Comparison of ENCODE assay signal across 12 mouse cellular contexts in genomic region chr14:28410789-28411225, GRCm38 (mm10).
A peak's percentile ranks its signal among the peaks of the same experiment; 100 is the strongest.
DNase-seq lines count a peak whose midpoint lies in the region; ATAC-seq and TF ChIP-seq lines count a peak whose summit lies in the region.
"Had no signal": no experiment of that assay in that cellular context is flagged by ENCODE, and none has a peak within 500 bp of the region (broad histone marks: within the 10 kb centered on the region; RNA-seq: fewer than 3 reads in every experiment).

No protein-coding gene starts in this region.

- H3K4me3 ChIP-seq in embryonic facial prominence, embryonic 13.5 days = no peak overlapping the region
- H3K4me3 ChIP-seq in embryonic facial prominence, embryonic 10.5 days = no peak overlapping the region
- no peak overlapping the region for H3K4me3 ChIP-seq in kidney, embryonic 15.5 days (replicated peaks)
- no peak overlapping the region for H3K4me3 ChIP-seq in kidney, adult 2 months (ENCODE audit: insufficient read depth, low read depth, low read length)
- H3K4me3 ChIP-seq in limb, embryonic 14.5 days (replicated peaks; ENCODE audit: low read length) = no peak overlapping the region

- no peaks in the 10 kb centered on the region for H3K9me3 ChIP-seq in embryonic facial prominence, embryonic 13.5 days
- no peaks in the 10 kb centered on the region for H3K9me3 ChIP-seq in embryonic facial prominence, embryonic 10.5 days
- H3K9me3 ChIP-seq in kidney, embryonic 15.5 days (replicated peaks) = no peaks in the 10 kb centered on the region
- H3K9me3 ChIP-seq in limb, embryonic 14.5 days (ENCODE audit: control insufficient read depth, low read length) = no peaks in the 10 kb centered on the region

- no peak for TF ChIP-seq POLR2A in kidney, adult 2 months (IDR thresholded peaks at IDR 0.05; ENCODE audit: low read depth, low read length)
- no peak for TF ChIP-seq POLR2A in limb, embryonic 14.5 days (IDR thresholded peaks at IDR 0.05; ENCODE audit: borderline replicate concordance, extremely low read depth, insufficient read depth, insufficient read length)

- no peak for ATAC-seq in embryonic facial prominence, embryonic 13.5 days (ENCODE audit: insufficient number of reproducible peaks, insufficient read depth, low FRiP score, low TSS enrichment, low read depth)
- no peak; the same call in 1 of the 2 replicates for ATAC-seq in kidney, embryonic 15.5 days (replicated peaks; ENCODE audit: low FRiP score)
- peak; percentile 51; the same call in 1 of the 2 replicates for ATAC-seq in limb, embryonic 14.5 days (ENCODE audit: low FRiP score, low read depth)

- no peaks in the 10 kb centered on the region for H3K36me3 ChIP-seq in embryonic facial prominence, embryonic 13.5 days
- H3K36me3 ChIP-seq in embryonic facial prominence, embryonic 10.5 days (replicated peaks) = no peaks in the 10 kb centered on the region
- H3K36me3 ChIP-seq in kidney, embryonic 15.5 days = no peaks in the 10 kb centered on the region
- H3K36me3 ChIP-seq in kidney, adult 2 months (ENCODE audit: control insufficient read depth, insufficient read depth, low read length) = no peaks in the 10 kb centered on the region
- no peaks in the 10 kb centered on the region for H3K36me3 ChIP-seq in limb, embryonic 14.5 days (ENCODE audit: control insufficient read depth, insufficient read depth, low read length)
- H3K36me3 ChIP-seq: G1E had no signal

- WGBS in embryonic facial prominence, embryonic 13.5 days = 46% methylated on average over 13 of the region's 13 CpGs
- 67% methylated on average over 13 of the region's 13 CpGs for WGBS in embryonic facial prominence, embryonic 10.5 days
- 38% methylated on average over 13 of the region's 13 CpGs for WGBS in kidney, embryonic 15.5 days
- 64% methylated on average over 13 of the region's 13 CpGs for WGBS in kidney, adult 2 months
- 23% methylated on average over 13 of the region's 13 CpGs for WGBS in limb, embryonic 14.5 days

- peaks cover 44% of the 10 kb centered on the region for H3K4me1 ChIP-seq in embryonic facial prominence, embryonic 13.5 days
- H3K4me1 ChIP-seq in embryonic facial prominence, embryonic 10.5 days = peaks cover 24% of the 10 kb centered on the region
- H3K4me1 ChIP-seq in kidney, embryonic 15.5 days = peaks cover 29% of the 10 kb centered on the region
- H3K4me1 ChIP-seq in kidney, adult 2 months (ENCODE audit: control insufficient read depth, insufficient read depth, low read length) = no peaks in the 10 kb centered on the region
- peaks cover 36% of the 10 kb centered on the region for H3K4me1 ChIP-seq in limb, embryonic 14.5 days (ENCODE audit: control insufficient read depth, insufficient read depth, low read length)

- DNase-seq in embryonic facial prominence, embryonic 10.5 days (ENCODE audit: low spot score) = no peak
- DNase-seq in kidney, adult 2 months = no peak
- peak; percentile 75 for DNase-seq in brain, adult 2 months (ENCODE audit: low read depth, low spot score)
- DNase-seq in limb, embryonic 14.5 days (ENCODE audit: low spot score) = peak; percentile 57
- no peak for DNase-seq in cerebellum, postnatal 4 days (ENCODE audit: low spot score in 2 of 2)
- no peak for DNase-seq in adrenal gland, adult 18-20 months (ENCODE audit: low spot score in 2 of 2)
- DNase-seq: adrenal gland, adult 8-10 months; cerebellum, adult 11-12 months; gastrocnemius, postnatal 14 days had no signal

- no peak for TF ChIP-seq CTCF in kidney, adult 2 months (conservative IDR thresholded peaks at IDR 0.05; ENCODE audit: insufficient read depth, insufficient read length, low read depth, low read length)

- 0 out of 2 replicates have a peak overlapping the region, but pooled peaks have one; percentile 0 for H3K9ac ChIP-seq in embryonic facial prominence, embryonic 13.5 days
- H3K9ac ChIP-seq in kidney, embryonic 15.5 days = no peak overlapping the region
- H3K9ac ChIP-seq in limb, embryonic 14.5 days (ENCODE audit: low read depth, low read length, severe bottlenecking) = 0 out of 2 replicates have a peak overlapping the region, but pooled peaks have one; percentile 9

- 0 out of 2 replicates have a peak overlapping the region, but pooled peaks have one; percentile 48 for H3K27ac ChIP-seq in embryonic facial prominence, embryonic 13.5 days
- H3K27ac ChIP-seq in embryonic facial prominence, embryonic 10.5 days (replicated peaks) = no peak overlapping the region
- peak overlapping the region; percentile 30; the same call in 1 of the 2 replicates for H3K27ac ChIP-seq in kidney, embryonic 15.5 days
- H3K27ac ChIP-seq in kidney, adult 2 months (ENCODE audit: insufficient read depth, low read depth, low read length) = no peak overlapping the region
- H3K27ac ChIP-seq in limb, embryonic 14.5 days (replicated peaks; ENCODE audit: low read depth, low read length) = peak overlapping the region; percentile 39; the same call in 1 of the 2 replicates

- no peak overlapping the region for H3K4me2 ChIP-seq in embryonic facial prominence, embryonic 13.5 days
- no peak overlapping the region for H3K4me2 ChIP-seq in kidney, embryonic 15.5 days
- H3K4me2 ChIP-seq in limb, embryonic 14.5 days (replicated peaks; ENCODE audit: low read depth, low read length, severe bottlenecking) = no peak overlapping the region

- H3K27me3 ChIP-seq in embryonic facial prominence, embryonic 13.5 days = no peaks in the 10 kb centered on the region
- no peaks in the 10 kb centered on the region for H3K27me3 ChIP-seq in embryonic facial prominence, embryonic 10.5 days (replicated peaks; ENCODE audit: low read depth, poor library complexity, severe bottlenecking)
- H3K27me3 ChIP-seq in kidney, embryonic 15.5 days = peaks cover 1% of the 10 kb centered on the region; the same call in 1 of the 2 replicates
- no peaks in the 10 kb centered on the region for H3K27me3 ChIP-seq in kidney, adult 2 months (replicated peaks; ENCODE audit: control insufficient read depth, insufficient read depth, low read length)
- H3K27me3 ChIP-seq in limb, embryonic 14.5 days (ENCODE audit: control insufficient read depth, insufficient read depth, low read length) = no peaks in the 10 kb centered on the region

Comparison
In these comparisons a context has a peak if more than half of its experiments do, and no peak if none do; other contexts are left out.
1. H3K27ac ChIP-seq: peak in embryonic facial prominence, embryonic 13.5 days (single experiment), kidney, embryonic 15.5 days (single experiment) and limb, embryonic 14.5 days (single experiment); none in embryonic facial prominence, embryonic 10.5 days (single experiment) and kidney, adult 2 months (single experiment).
2. DNase-seq: peak in brain, adult 2 months (single experiment) and limb, embryonic 14.5 days (single experiment); none in embryonic facial prominence, embryonic 10.5 days (single experiment), kidney, adult 2 months (single experiment), cerebellum, postnatal 4 days (0 of 2) and adrenal gland, adult 18-20 months (0 of 2).